Mouse (Mus musculus) limb, embryonic 13.5 days (tissue): Measurements from ENCODE around the gene Klra9. TPM values are rescaled to one million over a fixed set of nuclear protein-coding genes. Genes with fewer than 3 reads are reported as not detected.
"Not testable (repeated sequence)": the region's sequence is repeated elsewhere in the genome, so short reads cannot be mapped to it uniquely, and the experiment has no call there.

Experiments used
- ATAC-seq: fragments of 200-750 bp; cut with Nextera tagmentation; 2 replicates; pipeline ENCODE4 v1.8.0; 2017; ENCODE audit warnings: low read depth, moderate number of reproducible peaks, moderate TSS enrichment; ENCODE audit not compliant: low FRiP score
- H3K27ac ChIP-seq: fragments of 300-500 bp; sonication (generic); 2 replicates; pipeline ENCODE4 v1.5.1; 2015; ENCODE audit warnings: inconsistent platforms, mild to moderate bottlenecking, moderate library complexity
- H3K27me3 ChIP-seq: fragments of 300-500 bp; sonication (generic); 2 replicates; pipeline ENCODE4 v1.6.1; 2015; ENCODE audit warnings: mild to moderate bottlenecking, inconsistent platforms
- H3K36me3 ChIP-seq: fragments of 300-500 bp; sonication (generic); 2 replicates; pipeline ENCODE4 v1.6.1; 2015; ENCODE audit warnings: inconsistent platforms, mild to moderate bottlenecking, moderate library complexity
- H3K4me1 ChIP-seq: fragments of 300-500 bp; sonication (generic); 2 replicates; pipeline ENCODE4 v1.6.1; 2015; ENCODE audit warnings: inconsistent platforms
- H3K4me2 ChIP-seq: fragments of 300-500 bp; sonication (generic); replicated peaks from 2 replicates; pipeline ENCODE4 v1.6.1; 2015; ENCODE audit warnings: inconsistent platforms, mild to moderate bottlenecking, moderate library complexity
- H3K4me3 ChIP-seq: fragments of 300-500 bp; sonication (generic); 2 replicates; pipeline ENCODE4 v1.5.1; 2015; ENCODE audit warnings: moderate library complexity, mild to moderate bottlenecking, inconsistent platforms
- H3K9ac ChIP-seq: fragments of 300-500 bp; sonication (generic); 2 replicates; pipeline ENCODE4 v1.6.1; 2015; ENCODE audit warnings: mild to moderate bottlenecking, inconsistent platforms
- H3K9me3 ChIP-seq: fragments of 300-500 bp; sonication (generic); 2 replicates; pipeline ENCODE4 v1.6.1; 2016; ENCODE audit warnings: inconsistent platforms
- WGBS: fragments of 180-500 bp; shearing (Covaris S2); methylation state at CpG from one replicate; pipeline ENCODE4 v1.1.7; 2015; 5-methylcytosine and 5-hydroxymethylcytosine counted together
- polyA plus RNA-seq: library from polyadenylated mRNA; unstranded; fragments of >200 nt; fragmentation: Nextera tagmentation; extraction: Ambion mirVana; gene quantifications from 2 replicates; pipeline ENCODE4 v1.2.1, GENCODE M21; 2015

The Klra9 gene
- not detected in 2 replicates for polyA plus RNA-seq

- not testable (repeated sequence) for H3K4me1 ChIP-seq, H3K27me3 ChIP-seq, ATAC-seq, H3K9me3 ChIP-seq, H3K27ac ChIP-seq, H3K4me2 ChIP-seq, H3K9ac ChIP-seq, H3K36me3 ChIP-seq, H3K4me3 ChIP-seq
- 63% methylated on average over 3 of the region's 3 CpGs for WGBS
These were observed at the start of gene Klra9 for GRCm38 (mm10) chr6:130193012-130193411. Gene Klra9 (minus strand): TSS chr6:130193112.

- no peak overlapping the region for H3K4me3 ChIP-seq
- no peak overlapping the region for H3K27ac ChIP-seq
- no peak overlapping the region for H3K9ac ChIP-seq
- no peaks in the 10 kb centered on the region for H3K4me1 ChIP-seq
- H3K27me3 ChIP-seq: no peaks in the 10 kb centered on the region
- H3K4me2 ChIP-seq: no peak overlapping the region
- ATAC-seq: no peak
- no peaks in the 10 kb centered on the region for H3K36me3 ChIP-seq
- 68% methylated on average over 2 of the region's 2 CpGs for WGBS
- H3K9me3 ChIP-seq: peaks cover 2% of the 10 kb centered on the region; the same call in 1 of the 2 replicates
These were observed 44.6 kb upstream of the Klra9 start for GRCm38 (mm10) chr6:130237536-130237935.

DNA sequence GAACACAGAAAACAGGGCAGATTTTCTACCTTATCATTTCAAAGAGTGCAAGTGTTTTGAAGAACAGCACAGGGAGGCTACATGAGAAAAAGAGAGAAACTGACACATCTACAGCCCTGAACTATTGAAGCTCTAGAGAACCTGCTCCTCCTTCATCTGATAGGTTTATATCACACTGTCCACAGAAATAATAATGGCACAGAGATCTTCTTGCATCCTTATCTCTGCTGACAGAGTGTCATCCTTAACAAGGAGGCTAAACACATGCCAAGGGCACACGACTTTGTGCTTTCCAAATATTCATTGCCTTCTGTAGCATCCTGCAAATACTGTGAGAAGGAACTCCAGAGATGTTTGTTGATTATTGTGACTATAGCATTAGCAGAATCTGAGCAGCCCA is 43.7 kb upstream of the Klra9 start:
- WGBS: 30% methylated on average over 1 of the region's 1 CpGs
- no peak for ATAC-seq
- H3K9ac ChIP-seq: no peak overlapping the region
- peaks cover 6% of the 10 kb centered on the region for H3K9me3 ChIP-seq
- H3K36me3 ChIP-seq: no peaks in the 10 kb centered on the region
- H3K4me2 ChIP-seq: no peak overlapping the region
- no peaks in the 10 kb centered on the region for H3K27me3 ChIP-seq
- H3K4me1 ChIP-seq: no peaks in the 10 kb centered on the region
- H3K27ac ChIP-seq: no peak overlapping the region
- H3K4me3 ChIP-seq: no peak overlapping the region

DNA sequence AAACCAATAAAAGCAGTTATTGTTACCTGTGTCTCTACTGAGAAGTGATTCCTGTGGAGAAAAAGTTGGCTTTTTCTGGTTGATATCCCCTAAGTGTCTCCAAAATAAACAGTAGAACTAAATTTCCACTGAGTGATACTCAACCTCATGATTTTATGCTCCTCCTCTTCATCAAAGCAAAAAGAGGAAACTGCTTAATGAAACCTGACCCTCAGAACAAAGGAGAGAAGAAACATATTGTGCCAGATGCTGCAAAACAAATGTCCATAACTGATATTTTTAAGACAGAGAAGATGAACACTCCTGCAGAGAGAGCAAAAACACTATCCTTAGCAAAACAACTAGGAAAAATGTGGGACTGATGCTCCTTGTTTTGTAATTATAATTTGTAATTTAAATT is 40.3 kb upstream of the Klra9 start, which contains the start of gene Klra7:
Gene Klra7 (minus strand): TSS at position 101 of the 400 bp plus-strand sequence.
- Histone ChIP-seq H3K4me2 (no peak within 1 kb of the TSS), H3K27ac (no peak within 1 kb of the TSS), H3K9me3 (peaks cover 3% of the 10 kb centered on the region), H3K4me3 (no peak within 1 kb of the TSS), H3K9ac (no peak within 1 kb of the TSS), H3K27me3 (no peaks in the 10 kb centered on the region), H3K36me3 (no peaks in the 10 kb centered on the region), H3K4me1 (no peaks in the 10 kb centered on the region)
- ATAC-seq: no peak

GRCm38 (mm10) chr6:130197453-130197852 is 4.5 kb upstream of the Klra9 start:
- 71% methylated on average over 1 of the region's 1 CpGs for WGBS
- not testable (repeated sequence) for H3K9ac ChIP-seq, H3K27me3 ChIP-seq, H3K4me1 ChIP-seq, H3K4me3 ChIP-seq, H3K4me2 ChIP-seq, H3K27ac ChIP-seq, H3K36me3 ChIP-seq, ATAC-seq, H3K9me3 ChIP-seq

DNA sequence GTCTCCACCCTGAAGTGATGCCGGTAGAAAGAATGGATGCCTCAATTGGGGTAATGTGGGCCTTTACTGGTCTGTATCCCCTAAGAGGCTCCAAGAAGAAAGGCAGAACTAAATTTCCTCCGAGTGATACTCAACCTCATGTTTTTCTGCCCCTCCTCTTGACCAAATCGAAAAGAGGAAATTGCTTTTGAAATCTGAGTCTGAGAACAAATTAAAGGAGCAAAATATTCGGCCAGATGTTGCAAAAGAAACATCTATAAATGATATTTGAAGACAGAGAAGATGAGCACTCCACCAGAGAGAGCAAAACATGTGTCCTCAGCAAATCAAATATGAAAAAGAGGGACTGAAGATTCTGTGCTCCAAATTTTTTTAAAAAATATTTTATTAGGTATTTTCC is 63.1 kb downstream of the Klra9 start, which contains the start of gene Klra8:
Gene Klra8 (minus strand): TSS at position 101 of the 400 bp plus-strand sequence.
- not testable (repeated sequence) for H3K4me3 ChIP-seq, H3K27me3 ChIP-seq, ATAC-seq, H3K4me2 ChIP-seq, H3K4me1 ChIP-seq, H3K27ac ChIP-seq, H3K9me3 ChIP-seq, H3K36me3 ChIP-seq, H3K9ac ChIP-seq
- WGBS: 64% methylated on average over 4 of the region's 4 CpGs

Other genes starting within 250 kb of the Klra9 start
- gene Klra6, start 166.2 kb downstream of the Klra9 start, polyA plus RNA-seq: not detected in 2 replicates
- gene Klra4, start 125.8 kb downstream of the Klra9 start, polyA plus RNA-seq: not detected in 2 replicates
- not detected in 2 replicates for gene Klra8, start 63.2 kb downstream of the Klra9 start, polyA plus RNA-seq
- not detected in 2 replicates for gene Klra7, start 40.2 kb upstream of the Klra9 start, polyA plus RNA-seq
- gene Klra10, start 88.8 kb upstream of the Klra9 start, polyA plus RNA-seq: not detected in 2 replicates
- not detected in 2 replicates for gene Klra3, start 144.5 kb upstream of the Klra9 start, polyA plus RNA-seq
- gene Klra1, start 193.8 kb upstream of the Klra9 start, polyA plus RNA-seq: not detected in 2 replicates